Mouse (Mus musculus) midbrain, postnatal 0 days (tissue): Measurements from ENCODE around the gene Pla2g2f. TPM values are rescaled to one million over a fixed set of nuclear protein-coding genes. Genes with fewer than 3 reads are reported as not detected.

ENCODE experiments used
- ATAC-seq: fragments of 200-750 bp; cut with Nextera tagmentation; 2 replicates; pipeline ENCODE4 v1.8.0; 2017; ENCODE audit warnings: moderate number of reproducible peaks, mild to moderate bottlenecking, moderate TSS enrichment, moderate library complexity; ENCODE audit not compliant: low FRiP score
- DNase-seq: peaks from one replicate; pipeline ENCODE4 v3.0.0-alpha.2; 2015; ENCODE audit warnings: low spot score
- H3K27ac ChIP-seq: fragments of 300-500 bp; sonication (generic); 2 replicates; pipeline ENCODE4 v1.5.1; 2014; ENCODE audit warnings: low read depth, mild to moderate bottlenecking, low read length, mixed read lengths
- H3K27me3 ChIP-seq: fragments of 300-500 bp; sonication (generic); 2 replicates; pipeline ENCODE4 v1.6.1; 2014; ENCODE audit warnings: low read length, control low read depth, mixed read lengths; ENCODE audit not compliant: insufficient read depth
- H3K36me3 ChIP-seq: fragments of 300-500 bp; sonication (generic); 2 replicates; pipeline ENCODE4 v1.6.1; 2014; ENCODE audit warnings: low read length, control low read depth, mixed read lengths; ENCODE audit not compliant: insufficient read depth
- H3K4me1 ChIP-seq: fragments of 300-500 bp; sonication (generic); 2 replicates; pipeline ENCODE4 v1.6.1; 2014; ENCODE audit warnings: mild to moderate bottlenecking, control low read depth, antibody characterized with exemption, low read length, mixed read lengths; ENCODE audit not compliant: insufficient read depth
- H3K4me2 ChIP-seq: fragments of 300-500 bp; sonication (generic); 2 replicates; pipeline ENCODE4 v1.6.1; 2014; ENCODE audit warnings: low read depth, mild to moderate bottlenecking, low read length, mixed read lengths; ENCODE audit not compliant: poor library complexity, severe bottlenecking
- H3K4me3 ChIP-seq: fragments of 300-500 bp; sonication (generic); 2 replicates; pipeline ENCODE4 v1.5.1; 2014; ENCODE audit warnings: low read depth, mild to moderate bottlenecking, low read length, moderate library complexity
- H3K9ac ChIP-seq: fragments of 300-500 bp; sonication (generic); replicated peaks from 2 replicates; pipeline ENCODE4 v1.6.1; 2014; ENCODE audit warnings: mild to moderate bottlenecking, low read length, moderate library complexity, mixed read lengths; ENCODE audit not compliant: poor library complexity, severe bottlenecking
- H3K9me3 ChIP-seq: fragments of 300-500 bp; sonication (generic); 2 replicates; pipeline ENCODE4 v1.6.1; 2016; ENCODE audit warnings: low read length, control low read depth
- CTCF ChIP-seq: IDR thresholded peaks from 2 replicates; pipeline ENCODE4 v1.5.1; 2016; ENCODE audit warnings: antibody characterized with exemption, mild to moderate bottlenecking
- WGBS: fragments of 180-500 bp; shearing (Covaris S2); extraction: QIAGEN DNeasy Blood & Tissue Kit; methylation state at CpG from one replicate; pipeline ENCODE4 v1.1.7; 2014; 5-methylcytosine and 5-hydroxymethylcytosine counted together
- polyA plus RNA-seq: library from polyadenylated mRNA; unstranded; fragments of >200 nt; fragmentation: Nextera tagmentation; extraction: Ambion mirVana; gene quantifications from 2 replicates; pipeline ENCODE4 v1.2.1, GENCODE M21; 2015
- total RNA-seq: library from RNA; depleted of rRNA; stranded (reverse); fragments of >200 nt; gene quantifications from 2 replicates; pipeline ENCODE4 v1.2.3, GENCODE M21; 2014

The Pla2g2f gene
- total and polyA plus RNA-seq, 2 experiments from 2014 or later, result 1.9 TPM; not detected in 1

- Histone ChIP-seq H3K9ac (no peak overlapping the region), H3K36me3 (no peaks in the 10 kb centered on the region), H3K27me3 (no peaks in the 10 kb centered on the region), H3K9me3 (no peaks in the 10 kb centered on the region), H3K4me2 (no peak overlapping the region), H3K27ac (no peak overlapping the region), H3K4me1 (no peaks in the 10 kb centered on the region), H3K4me3 (no peak overlapping the region)
- TF ChIP-seq CTCF, result no peak
- 65% methylated on average over 6 of the region's 6 CpGs for WGBS
- ATAC-seq, result no peak
- no peak for DNase-seq
Observed at GRCm38 (mm10) chr4:138791452-138791851, 34.0 kb upstream of the Pla2g2f start.

GRCm38 (mm10) chr4:138788381-138788780, 31.0 kb upstream of the Pla2g2f start:
- Histone ChIP-seq H3K4me3 (no peak overlapping the region), H3K4me2 (no peak overlapping the region), H3K9ac (no peak overlapping the region), H3K27me3 (no peaks in the 10 kb centered on the region), H3K9me3 (no peaks in the 10 kb centered on the region), H3K4me1 (no peaks in the 10 kb centered on the region), H3K27ac (no peak overlapping the region), H3K36me3 (no peaks in the 10 kb centered on the region)
- TF ChIP-seq CTCF, result no peak
- 82% methylated on average over 4 of the region's 4 CpGs for WGBS
- ATAC-seq, result no peak
- DNase-seq, result no peak

- 70% methylated on average over 4 of the region's 4 CpGs for WGBS
- Histone ChIP-seq H3K4me1 (no peaks in the 10 kb centered on the region), H3K9ac (no peak overlapping the region)
Observed at GRCm38 (mm10) chr4:138786141-138786540, 28.7 kb upstream of the Pla2g2f start.

GRCm38 (mm10) chr4:138785721-138786120, 28.3 kb upstream of the Pla2g2f start:
- no peaks in the 10 kb centered on the region for H3K36me3 ChIP-seq
- no peak for DNase-seq
- no peak overlapping the region for H3K4me3 ChIP-seq
- peak; percentile 31 for TF ChIP-seq CTCF
- H3K4me2 ChIP-seq, result no peak overlapping the region
- no peaks in the 10 kb centered on the region for H3K9me3 ChIP-seq
- no peak overlapping the region for H3K9ac ChIP-seq
- no peaks in the 10 kb centered on the region for H3K27me3 ChIP-seq
- no peaks in the 10 kb centered on the region for H3K4me1 ChIP-seq
- no peak for ATAC-seq
- no peak overlapping the region for H3K27ac ChIP-seq
- WGBS, result 55% methylated on average over 4 of the region's 4 CpGs

More at GRCm38 (mm10) chr4:138786141-138786540, 28.7 kb upstream of the Pla2g2f start:
- no peaks in the 10 kb centered on the region for H3K9me3 ChIP-seq
- DNase-seq (no peak), ATAC-seq (no peak)
- no peak overlapping the region for H3K4me2 ChIP-seq
- no peak overlapping the region for H3K4me3 ChIP-seq
- TF ChIP-seq CTCF, result no peak
- no peaks in the 10 kb centered on the region for H3K36me3 ChIP-seq
- H3K27me3 ChIP-seq, result no peaks in the 10 kb centered on the region
- H3K27ac ChIP-seq, result no peak overlapping the region

- Histone ChIP-seq H3K4me3 (no peak overlapping the region), H3K4me1 (no peaks in the 10 kb centered on the region), H3K36me3 (no peaks in the 10 kb centered on the region), H3K4me2 (no peak overlapping the region), H3K27ac (no peak overlapping the region), H3K9ac (no peak overlapping the region), H3K27me3 (no peaks in the 10 kb centered on the region), H3K9me3 (no peaks in the 10 kb centered on the region)
- no peak for TF ChIP-seq CTCF
- no peak for DNase-seq
- no peak for ATAC-seq
- WGBS, result 85% methylated on average over 6 of the region's 6 CpGs
Observed at GRCm38 (mm10) chr4:138782098-138782497, 24.7 kb upstream of the Pla2g2f start.

DNA sequence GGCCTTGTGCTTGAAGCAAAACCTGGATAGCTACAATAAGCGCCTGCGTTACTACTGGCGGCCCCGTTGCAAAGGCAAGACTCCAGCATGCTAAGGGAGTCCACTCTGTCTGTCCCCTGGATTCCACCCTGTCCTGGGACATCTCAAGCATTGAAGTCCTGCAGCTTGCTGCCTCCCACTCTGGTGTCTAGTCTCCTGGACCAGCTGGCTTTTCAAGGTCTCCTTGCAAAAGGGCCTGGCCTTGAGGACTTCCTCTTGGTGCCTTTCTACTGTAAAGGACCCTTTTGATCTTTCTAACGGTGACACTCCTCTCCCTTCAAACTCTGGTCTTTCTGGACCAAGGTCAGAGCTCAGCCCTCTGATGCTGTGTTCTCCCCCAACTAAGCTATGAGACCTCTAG, 22.9 kb upstream of the Pla2g2f start:
- no peak for ATAC-seq
- WGBS, result 90% methylated on average over 5 of the region's 5 CpGs
- no peak overlapping the region for H3K9ac ChIP-seq
- no peak overlapping the region for H3K27ac ChIP-seq
- no peak overlapping the region for H3K4me2 ChIP-seq
- no peak for DNase-seq
- H3K27me3 ChIP-seq, result no peaks in the 10 kb centered on the region
- H3K9me3 ChIP-seq, result no peaks in the 10 kb centered on the region
- no peak for TF ChIP-seq CTCF
- no peak overlapping the region for H3K4me3 ChIP-seq
- H3K36me3 ChIP-seq, result no peaks in the 10 kb centered on the region
- no peaks in the 10 kb centered on the region for H3K4me1 ChIP-seq
